Mouse (Mus musculus): ENCODE measurements around the gene Gpr143. TPM values are rescaled to one million over a fixed set of nuclear protein-coding genes. Genes with fewer than 3 reads are reported as not detected.
A peak's percentile ranks its signal among the peaks of the same experiment; 100 is the strongest.

Gpr143 gene
- total RNA-seq, 2 experiments from 2014 or later, result 0.22 to 0.47 TPM

GRCm38 (mm10) chrX:152834940-152835339 is 53.2 kb downstream of the Gpr143 start:
- intact Hi-C loops (cut with DNase I), result loop anchor here (1.0 to 5.0 kb wide), 2 partner anchors 130 to 218 kb away; no protein-coding TSS in a partner anchor
- DNase-seq (ENCODE audit: low spot score in 2 of 2), result peak; percentile 35 to 38

- no peak for DNase-seq (ENCODE audit: low spot score in 2 of 2)
- intact Hi-C loops (cut with DNase I), result no loop called here
These were observed 73.5 kb downstream of the Gpr143 start for GRCm38 (mm10) chrX:152855076-152855772.

Other genes starting within 250 kb of the Gpr143 start
- not detected for gene Cldn34a, start 218.6 kb upstream of the Gpr143 start, total RNA-seq (2021)
- 100 to 1,000 TPM; 137 to 144 TPM for gene Shroom2, start 12.5 kb upstream of the Gpr143 start, total RNA-seq (2021)
- gene Usp51, start 224.5 kb downstream of the Gpr143 start, total RNA-seq (2021), result 1 to 10 TPM; 2.2 to 2.6 TPM